Mouse (Mus musculus): Measurements from ENCODE around the gene Gm19935. TPM values are rescaled to one million over a fixed set of nuclear protein-coding genes. Genes with fewer than 3 reads are reported as not detected.
A peak's percentile ranks its signal among the peaks of the same experiment; 100 is the strongest.

Gm19935 gene
- polyA plus RNA-seq, 1 experiment from 2014 or later: 0.35 TPM

- Histone ChIP-seq H3K4me3 (ENCODE audit: low read depth, low read length) (no peak overlapping the region), H3K9me3 (ENCODE audit: control insufficient read depth, low read length) (no peaks in the 10 kb centered on the region), H3K27ac (replicated peaks) (peak overlapping the region; percentile 63), H3K4me1 (replicated peaks; ENCODE audit: control insufficient read depth, insufficient read depth) (peaks cover 4% of the 10 kb centered on the region; the same call in 1 of the 2 replicates), H3K4me2 (replicated peaks; ENCODE audit: low read depth) (peak overlapping the region; percentile 12; the same call in 1 of the 2 replicates), H3K27me3 (ENCODE audit: control insufficient read depth, insufficient read depth, low read length) (no peaks in the 10 kb centered on the region), H3K9ac (ENCODE audit: low read length) (peak overlapping the region; percentile 41; the same call in 1 of the 2 replicates), H3K36me3 (ENCODE audit: control insufficient read depth, insufficient read depth, low read length) (no peaks in the 10 kb centered on the region)
- WGBS: 8% methylated on average over 10 of the region's 10 CpGs
- TF ChIP-seq EP300 (optimal IDR thresholded peaks at IDR 0.05) (no peak), CTCF (IDR thresholded peaks at IDR 0.05; ENCODE audit: low read depth) (no peak)
- ATAC-seq (ENCODE audit: low FRiP score, low TSS enrichment): peak; percentile 74
- DNase-seq (ENCODE audit: low spot score): peak; percentile 61
These were observed 37.5 kb upstream of the Gm19935 start for GRCm38 (mm10) chr8:90854671-90855161.

- no peak for TF ChIP-seq CTCF (IDR thresholded peaks at IDR 0.05; ENCODE audit: low read depth)
- no peak for TF ChIP-seq EP300 (optimal IDR thresholded peaks at IDR 0.05)
- H3K9ac ChIP-seq (ENCODE audit: low read length): peak overlapping the region; percentile 41; the same call in 1 of the 2 replicates
These were observed 36.9 kb upstream of the Gm19935 start for GRCm38 (mm10) chr8:90853971-90854670.

GRCm38 (mm10) chr8:90851544-90851943 lies 34.4 kb upstream of the Gm19935 start:
- DNase-seq (ENCODE audit: low spot score) (no peak), ATAC-seq (ENCODE audit: low FRiP score, low TSS enrichment) (no peak)
- H3K9ac ChIP-seq (ENCODE audit: low read length): no peak overlapping the region
- peaks cover 4% of the 10 kb centered on the region; the same call in 1 of the 2 replicates for H3K4me1 ChIP-seq (replicated peaks; ENCODE audit: control insufficient read depth, insufficient read depth)
- 67% methylated on average over 8 of the region's 8 CpGs for WGBS
- H3K36me3 ChIP-seq (ENCODE audit: control insufficient read depth, insufficient read depth, low read length): no peaks in the 10 kb centered on the region
- no peak overlapping the region for H3K4me3 ChIP-seq (ENCODE audit: low read depth, low read length)
- no peak overlapping the region for H3K4me2 ChIP-seq (replicated peaks; ENCODE audit: low read depth)
- no peaks in the 10 kb centered on the region for H3K27me3 ChIP-seq (ENCODE audit: control insufficient read depth, insufficient read depth, low read length)
- H3K9me3 ChIP-seq (ENCODE audit: control insufficient read depth, low read length): no peaks in the 10 kb centered on the region
- no peak overlapping the region for H3K27ac ChIP-seq (replicated peaks)
- no peak for TF ChIP-seq CTCF (IDR thresholded peaks at IDR 0.05; ENCODE audit: low read depth)
- no peak for TF ChIP-seq EP300 (optimal IDR thresholded peaks at IDR 0.05)

More at GRCm38 (mm10) chr8:90853971-90854670, 36.9 kb upstream of the Gm19935 start:
- DNase-seq (ENCODE audit: low spot score): no peak
- H3K4me2 ChIP-seq (replicated peaks; ENCODE audit: low read depth): 0 out of 2 replicates have a peak overlapping the region, but pooled peaks have one; percentile 12
- WGBS: 61% methylated on average over 9 of the region's 9 CpGs
- no peak for ATAC-seq (ENCODE audit: low FRiP score, low TSS enrichment)
- H3K27ac ChIP-seq (replicated peaks): peak overlapping the region; percentile 63
- H3K4me1 ChIP-seq (replicated peaks; ENCODE audit: control insufficient read depth, insufficient read depth): peaks cover 4% of the 10 kb centered on the region; the same call in 1 of the 2 replicates
- no peaks in the 10 kb centered on the region for H3K36me3 ChIP-seq (ENCODE audit: control insufficient read depth, insufficient read depth, low read length)
- no peaks in the 10 kb centered on the region for H3K9me3 ChIP-seq (ENCODE audit: control insufficient read depth, low read length)
- no peak overlapping the region for H3K4me3 ChIP-seq (ENCODE audit: low read depth, low read length)
- H3K27me3 ChIP-seq (ENCODE audit: control insufficient read depth, insufficient read depth, low read length): no peaks in the 10 kb centered on the region

GRCm38 (mm10) chr8:90849462-90850050 lies 32.4 kb upstream of the Gm19935 start:
- H3K4me2 ChIP-seq (replicated peaks; ENCODE audit: low read depth): no peak overlapping the region
- 65% methylated on average over 11 of the region's 11 CpGs for WGBS
- ATAC-seq (ENCODE audit: low FRiP score, low TSS enrichment): no peak
- TF ChIP-seq CTCF (IDR thresholded peaks at IDR 0.05; ENCODE audit: low read depth) (no peak), EP300 (optimal IDR thresholded peaks at IDR 0.05) (no peak)
- no peak overlapping the region for H3K27ac ChIP-seq (replicated peaks)
- DNase-seq (ENCODE audit: low spot score): no peak
- peaks cover 1% of the 10 kb centered on the region; the same call in 1 of the 2 replicates for H3K4me1 ChIP-seq (replicated peaks; ENCODE audit: control insufficient read depth, insufficient read depth)
- no peak overlapping the region for H3K4me3 ChIP-seq (ENCODE audit: low read depth, low read length)
- H3K36me3 ChIP-seq (ENCODE audit: control insufficient read depth, insufficient read depth, low read length): no peaks in the 10 kb centered on the region
- H3K9ac ChIP-seq (ENCODE audit: low read length): no peak overlapping the region
- H3K9me3 ChIP-seq (ENCODE audit: control insufficient read depth, low read length): no peaks in the 10 kb centered on the region
- H3K27me3 ChIP-seq (ENCODE audit: control insufficient read depth, insufficient read depth, low read length): no peaks in the 10 kb centered on the region

GRCm38 (mm10) chr8:90847980-90848379 lies 30.8 kb upstream of the Gm19935 start:
- 84% methylated on average over 7 of the region's 7 CpGs for WGBS
- ATAC-seq (ENCODE audit: low FRiP score, low TSS enrichment): no peak

More at GRCm38 (mm10) chr8:90847980-90848379, 30.8 kb upstream of the Gm19935 start:
- no peak overlapping the region for H3K4me2 ChIP-seq (replicated peaks; ENCODE audit: low read depth)
- H3K27me3 ChIP-seq (ENCODE audit: control insufficient read depth, insufficient read depth, low read length): no peaks in the 10 kb centered on the region
- H3K4me1 ChIP-seq (replicated peaks; ENCODE audit: control insufficient read depth, insufficient read depth): no peaks in the 10 kb centered on the region
- H3K27ac ChIP-seq (replicated peaks): no peak overlapping the region
- H3K9me3 ChIP-seq (ENCODE audit: control insufficient read depth, low read length): no peaks in the 10 kb centered on the region
- H3K36me3 ChIP-seq (ENCODE audit: control insufficient read depth, insufficient read depth, low read length): no peaks in the 10 kb centered on the region
- H3K4me3 ChIP-seq (ENCODE audit: low read depth, low read length): no peak overlapping the region
- no peak for DNase-seq (ENCODE audit: low spot score)
- TF ChIP-seq EP300 (optimal IDR thresholded peaks at IDR 0.05) (no peak), CTCF (IDR thresholded peaks at IDR 0.05; ENCODE audit: low read depth) (no peak)
- no peak overlapping the region for H3K9ac ChIP-seq (ENCODE audit: low read length)
